Mouse (Mus musculus): ENCODE measurements around the gene Ksr1. TPM values are rescaled to one million over a fixed set of nuclear protein-coding genes. Genes with fewer than 3 reads are reported as not detected.

The Ksr1 gene
- polyA plus RNA-seq, 2 experiments = 1.7 to 4.0 TPM

DNA sequence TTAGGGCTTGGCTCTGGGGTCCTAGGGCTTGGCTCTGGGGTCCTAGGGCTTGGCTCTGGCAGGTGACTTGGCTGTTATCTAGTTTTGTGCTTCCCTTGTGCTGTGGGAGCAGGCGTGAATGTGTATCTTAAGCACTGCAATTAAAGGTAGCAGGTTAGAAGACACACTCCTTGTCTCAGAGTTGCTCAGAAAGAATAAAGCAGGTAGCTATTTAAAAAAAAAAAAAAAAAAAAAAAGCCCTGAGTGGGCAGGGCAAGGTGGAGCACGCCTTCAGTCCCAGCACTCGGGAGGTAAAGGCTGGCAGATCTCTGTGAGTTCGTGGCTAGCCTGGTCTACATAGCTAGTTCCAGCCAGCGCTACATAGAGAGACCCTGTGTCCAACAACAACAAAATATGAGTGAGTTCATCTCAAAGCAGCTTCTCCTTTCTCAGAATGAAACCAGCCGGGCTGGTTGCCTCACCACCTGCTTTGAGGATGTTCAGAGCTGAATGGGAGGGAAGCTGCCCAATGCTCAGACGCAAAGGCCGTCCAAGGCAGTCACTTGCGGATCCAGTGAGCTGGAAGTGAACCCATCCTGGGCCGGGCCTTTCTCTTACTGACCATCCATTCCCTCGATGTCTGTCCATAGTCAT is 6.2 kb downstream of the Ksr1 start:
- WGBS (ENCODE audit: insufficient replicate concordance) = 66% methylated on average over 11 of the region's 11 CpGs
- ATAC-seq (ENCODE audit: insufficient read depth) (no peak), DNase-seq (ENCODE audit: low read depth in 3 of 3, low spot score in 3 of 3) (no peak)
- Histone ChIP-seq H3K27me3 (ENCODE audit: control insufficient read depth, insufficient read depth, low read length) (no peaks in the 10 kb centered on the region), H3K4me2 (ENCODE audit: low read depth) (no peak overlapping the region), H3K9ac (replicated peaks) (no peak overlapping the region), H3K36me3 (replicated peaks; ENCODE audit: control insufficient read depth, insufficient read depth, low read depth) (no peaks in the 10 kb centered on the region), H3K9me3 (ENCODE audit: control insufficient read depth, low read length) (no peaks in the 10 kb centered on the region), H3K4me1 (replicated peaks; ENCODE audit: control insufficient read depth in 2 of 2, insufficient read depth in 2 of 2, low read length in 1 of 2) (peaks cover 0 to 19% of the 10 kb centered on the region in 2 experiments; a peak in 2 of 4 replicates), H3K27ac (no peak overlapping the region), H3K4me3 (ENCODE audit: insufficient read depth in 1 of 2, low read depth in 2 of 2, low read length in 2 of 2) (no peak overlapping the region)
- TF ChIP-seq CTCF (IDR thresholded peaks at IDR 0.05; ENCODE audit: low read depth) = no peak
- TF ChIP-seq EP300 (IDR thresholded peaks at IDR 0.05; ENCODE audit: low read depth) = no peak

DNA sequence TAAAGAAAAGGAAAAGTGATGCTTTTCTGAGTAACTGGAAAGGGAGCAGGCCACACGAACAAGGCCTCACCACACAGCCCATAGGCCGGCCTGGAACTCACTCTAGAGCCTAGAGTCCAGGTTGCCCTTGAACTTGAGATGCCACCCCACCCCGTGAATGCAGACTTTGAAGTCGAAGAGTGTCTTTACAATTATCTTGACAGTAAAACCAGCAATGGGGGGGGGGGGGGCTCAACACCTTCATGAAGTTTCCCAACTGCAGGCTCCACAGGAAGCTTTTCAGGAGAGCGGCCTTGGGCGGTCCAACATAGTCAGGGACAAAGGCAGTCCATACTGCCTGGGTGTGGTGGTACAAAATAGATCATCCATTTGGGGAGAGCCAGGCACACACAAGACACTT is 7.6 kb downstream of the Ksr1 start:
- DNase-seq (ENCODE audit: low read depth in 3 of 3, low spot score in 3 of 3) = no peak
- Histone ChIP-seq H3K4me3 (ENCODE audit: insufficient read depth in 1 of 2, low read depth in 2 of 2, low read length in 2 of 2) (no peak overlapping the region), H3K4me1 (replicated peaks; ENCODE audit: control insufficient read depth in 2 of 2, insufficient read depth in 2 of 2, low read length in 1 of 2) (peaks cover 0 to 23% of the 10 kb centered on the region in 2 experiments; a peak in 2 of 4 replicates), H3K9me3 (ENCODE audit: control insufficient read depth, low read length) (no peaks in the 10 kb centered on the region), H3K27ac (no peak overlapping the region), H3K36me3 (replicated peaks; ENCODE audit: control insufficient read depth, insufficient read depth, low read depth) (no peaks in the 10 kb centered on the region), H3K4me2 (ENCODE audit: low read depth) (no peak overlapping the region), H3K9ac (replicated peaks) (no peak overlapping the region), H3K27me3 (ENCODE audit: control insufficient read depth, insufficient read depth, low read length) (no peaks in the 10 kb centered on the region)
- TF ChIP-seq CTCF (IDR thresholded peaks at IDR 0.05; ENCODE audit: low read depth) (no peak), EP300 (IDR thresholded peaks at IDR 0.05; ENCODE audit: low read depth) (no peak)
- WGBS (ENCODE audit: insufficient replicate concordance) = 72% methylated on average over 6 of the region's 6 CpGs
- ATAC-seq (ENCODE audit: insufficient read depth) = no peak

DNA sequence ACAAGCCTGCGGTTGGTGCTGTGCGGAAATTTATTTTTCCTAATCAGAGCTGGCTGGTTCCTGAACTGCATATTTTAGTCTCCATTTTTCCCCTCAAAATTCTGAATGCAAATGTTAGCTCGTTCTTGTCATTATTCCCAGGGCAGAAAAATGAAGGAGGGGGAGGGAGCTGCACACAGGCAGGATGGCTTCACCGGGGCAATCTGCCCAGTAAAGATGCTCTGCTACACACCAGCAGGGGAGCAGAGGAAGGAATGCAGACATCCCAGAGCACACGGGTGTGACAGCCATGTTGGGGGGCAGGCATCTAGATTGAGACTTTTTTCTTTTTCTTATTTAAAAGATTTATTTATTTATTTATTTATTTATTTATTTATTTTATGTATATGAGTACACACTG is 9.0 kb downstream of the Ksr1 start:
- no peaks in the 10 kb centered on the region for H3K9me3 ChIP-seq (ENCODE audit: control insufficient read depth, low read length)
- no peaks in the 10 kb centered on the region for H3K36me3 ChIP-seq (replicated peaks; ENCODE audit: control insufficient read depth, insufficient read depth, low read depth)
- no peak overlapping the region for H3K4me3 ChIP-seq (ENCODE audit: insufficient read depth in 1 of 2, low read depth in 2 of 2, low read length in 2 of 2)
- peaks cover 0 to 22% of the 10 kb centered on the region in 2 experiments; a peak in 2 of 4 replicates for H3K4me1 ChIP-seq (replicated peaks; ENCODE audit: control insufficient read depth in 2 of 2, insufficient read depth in 2 of 2, low read length in 1 of 2)
- no peak overlapping the region for H3K27ac ChIP-seq
- no peak for DNase-seq (ENCODE audit: low read depth in 3 of 3, low spot score in 3 of 3)
- TF ChIP-seq EP300 (IDR thresholded peaks at IDR 0.05; ENCODE audit: low read depth) (no peak), CTCF (IDR thresholded peaks at IDR 0.05; ENCODE audit: low read depth) (no peak)
- H3K27me3 ChIP-seq (ENCODE audit: control insufficient read depth, insufficient read depth, low read length) = no peaks in the 10 kb centered on the region
- H3K4me2 ChIP-seq (ENCODE audit: low read depth) = no peak overlapping the region
- H3K9ac ChIP-seq (replicated peaks) = no peak overlapping the region
- no peak for ATAC-seq (ENCODE audit: insufficient read depth)
- 80% methylated on average over 5 of the region's 5 CpGs for WGBS (ENCODE audit: insufficient replicate concordance)

DNA sequence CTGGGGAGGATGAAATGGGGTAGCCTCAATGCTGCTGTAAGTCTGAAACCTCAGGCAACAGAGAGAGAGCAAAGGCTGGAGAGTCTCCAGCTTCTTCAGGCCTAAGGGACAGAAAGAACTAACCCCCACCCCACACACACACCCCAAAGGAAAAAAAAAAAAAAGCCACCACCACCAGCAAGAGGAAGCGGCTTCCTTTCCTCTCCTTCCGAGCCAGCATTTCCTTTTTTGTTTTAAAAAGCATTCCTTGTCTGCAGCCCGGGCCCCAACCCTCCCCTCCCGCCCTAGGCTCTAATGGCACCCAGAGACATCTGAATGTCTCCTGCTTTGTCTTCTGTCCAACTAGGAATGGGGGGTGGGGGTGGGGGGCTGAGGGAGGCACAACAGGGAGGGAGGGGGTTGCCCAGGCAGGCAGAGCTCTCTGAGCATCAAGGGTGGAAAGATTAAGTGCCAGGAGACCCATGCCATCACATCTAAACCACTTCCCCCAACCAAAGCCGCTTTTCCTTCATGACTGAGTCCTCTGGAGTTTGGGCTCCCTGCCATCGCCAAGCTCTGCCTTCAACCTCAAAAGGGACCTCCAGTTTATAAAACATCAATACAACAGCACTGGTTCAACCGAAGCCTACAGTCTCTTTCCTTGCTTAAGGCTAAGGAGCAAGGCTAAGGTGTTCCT is 10.4 kb downstream of the Ksr1 start:
- DNase-seq (ENCODE audit: low read depth in 3 of 3, low spot score in 3 of 3) = no peak
- Histone ChIP-seq H3K4me1 (replicated peaks; ENCODE audit: control insufficient read depth in 2 of 2, insufficient read depth in 2 of 2, low read length in 1 of 2) (peaks cover 0 to 15% of the 10 kb centered on the region in 2 experiments; a peak in 2 of 4 replicates), H3K9me3 (ENCODE audit: control insufficient read depth, low read length) (no peaks in the 10 kb centered on the region), H3K4me3 (ENCODE audit: insufficient read depth in 1 of 2, low read depth in 2 of 2, low read length in 2 of 2) (no peak overlapping the region), H3K9ac (replicated peaks) (no peak overlapping the region), H3K4me2 (ENCODE audit: low read depth) (no peak overlapping the region), H3K27me3 (ENCODE audit: control insufficient read depth, insufficient read depth, low read length) (no peaks in the 10 kb centered on the region), H3K27ac (no peak overlapping the region), H3K36me3 (replicated peaks; ENCODE audit: control insufficient read depth, insufficient read depth, low read depth) (no peaks in the 10 kb centered on the region)
- TF ChIP-seq EP300 (IDR thresholded peaks at IDR 0.05; ENCODE audit: low read depth) (no peak), CTCF (IDR thresholded peaks at IDR 0.05; ENCODE audit: low read depth) (no peak)
- no peak for ATAC-seq (ENCODE audit: insufficient read depth)
- 42% methylated on average over 7 of the region's 7 CpGs for WGBS (ENCODE audit: insufficient replicate concordance)

DNA sequence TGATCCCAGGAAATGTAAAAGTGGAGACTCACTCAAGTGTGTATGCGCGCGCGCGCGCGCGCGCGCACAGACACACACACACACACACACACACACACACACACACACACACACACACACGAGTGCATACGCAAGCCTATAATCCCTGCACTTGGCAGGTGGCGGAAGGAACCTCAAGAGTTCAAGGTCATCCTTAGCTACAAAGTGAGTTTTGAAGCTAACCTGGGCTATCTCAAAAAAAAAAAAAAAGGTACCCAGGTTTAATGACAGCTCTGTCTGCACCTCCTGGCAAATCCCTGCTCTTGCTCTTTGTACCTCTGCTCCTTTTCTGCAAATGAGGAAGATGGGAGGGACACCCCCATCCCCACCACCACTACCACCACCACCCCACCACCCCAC is 11.1 kb downstream of the Ksr1 start:
- WGBS (ENCODE audit: insufficient replicate concordance) = 91% methylated on average over 13 of the region's 13 CpGs
- Histone ChIP-seq H3K27ac (no peak overlapping the region), H3K4me2 (ENCODE audit: low read depth) (no peak overlapping the region), H3K4me3 (ENCODE audit: insufficient read depth in 1 of 2, low read depth in 2 of 2, low read length in 2 of 2) (no peak overlapping the region), H3K27me3 (ENCODE audit: control insufficient read depth, insufficient read depth, low read length) (no peaks in the 10 kb centered on the region), H3K36me3 (replicated peaks; ENCODE audit: control insufficient read depth, insufficient read depth, low read depth) (no peaks in the 10 kb centered on the region), H3K9ac (replicated peaks) (no peak overlapping the region), H3K9me3 (ENCODE audit: control insufficient read depth, low read length) (no peaks in the 10 kb centered on the region), H3K4me1 (replicated peaks; ENCODE audit: control insufficient read depth in 2 of 2, insufficient read depth in 2 of 2, low read length in 1 of 2) (peaks cover 0 to 16% of the 10 kb centered on the region in 2 experiments; a peak in 2 of 4 replicates)
- DNase-seq (ENCODE audit: low read depth in 3 of 3, low spot score in 3 of 3) (no peak), ATAC-seq (ENCODE audit: insufficient read depth) (no peak)
- no peak for TF ChIP-seq EP300 (IDR thresholded peaks at IDR 0.05; ENCODE audit: low read depth)
- no peak for TF ChIP-seq CTCF (IDR thresholded peaks at IDR 0.05; ENCODE audit: low read depth)

Data from liver, embryonic 14.5 days (tissue).